Comparison of ENCODE assay signal across 9 mouse cellular contexts in genomic region chr11:82959613-82960012, GRCm38 (mm10). TPM values are rescaled to one million over a fixed set of nuclear protein-coding genes. Genes with fewer than 3 reads are reported as not detected.
DNase-seq lines count a peak whose midpoint lies in the region; ATAC-seq and TF ChIP-seq lines count a peak whose summit lies in the region.
"Had no signal": no experiment of that assay in that cellular context is flagged by ENCODE, and none has a peak within 500 bp of the region (broad histone marks: within the 10 kb centered on the region; RNA-seq: fewer than 3 reads in every experiment).

No protein-coding gene starts in this region.

- no peak for ATAC-seq in kidney, embryonic 14.5 days (ENCODE audit: low FRiP score, low TSS enrichment)
- no peak for ATAC-seq in G1E (ENCODE audit: extremely low read depth, insufficient number of reproducible peaks, low FRiP score, poor library complexity, severe bottlenecking)

- H3K9ac ChIP-seq in kidney, embryonic 14.5 days (ENCODE audit: low read depth, low read length): no peak overlapping the region
- H3K9ac ChIP-seq: liver, embryonic 13.5 days had no signal

- H3K4me2 ChIP-seq in kidney, embryonic 14.5 days (replicated peaks; ENCODE audit: low read depth, low read length): no peak overlapping the region
- H3K4me2 ChIP-seq: liver, embryonic 13.5 days had no signal

- H3K36me3 ChIP-seq in kidney, embryonic 14.5 days (ENCODE audit: control insufficient read depth, insufficient read depth, low read length): no peaks in the 10 kb centered on the region
- no peaks in the 10 kb centered on the region for H3K36me3 ChIP-seq in G1E (replicated peaks)
- H3K36me3 ChIP-seq: liver, embryonic 13.5 days had no signal

- H3K27ac ChIP-seq in kidney, embryonic 14.5 days (ENCODE audit: low read depth, low read length): no peak overlapping the region
- H3K27ac ChIP-seq: liver, embryonic 13.5 days had no signal

- H3K4me1 ChIP-seq in kidney, embryonic 14.5 days (ENCODE audit: control insufficient read depth, insufficient read depth, low read length): no peaks in the 10 kb centered on the region
- peaks cover 30% of the 10 kb centered on the region for H3K4me1 ChIP-seq in G1E (ENCODE audit: insufficient read depth, low read depth, low read length)
- H3K4me1 ChIP-seq: liver, embryonic 13.5 days had no signal

- peak; percentile 38; the same call in 1 of the 2 replicates for TF ChIP-seq CTCF in G1E (IDR thresholded peaks at IDR 0.05; ENCODE audit: low read depth, low read length)

- no peaks in the 10 kb centered on the region for H3K9me3 ChIP-seq in kidney, embryonic 14.5 days (ENCODE audit: control insufficient read depth, low read length)
- no peaks in the 10 kb centered on the region for H3K9me3 ChIP-seq in G1E (replicated peaks)
- H3K9me3 ChIP-seq: liver, embryonic 13.5 days had no signal

- peaks cover 6% of the 10 kb centered on the region; the same call in 1 of the 2 replicates for H3K27me3 ChIP-seq in kidney, embryonic 14.5 days (ENCODE audit: control insufficient read depth, insufficient read depth, low read length)
- peaks cover 11% of the 10 kb centered on the region; the same call in 1 of the 2 replicates for H3K27me3 ChIP-seq in G1E (ENCODE audit: insufficient read depth, low read length)

- peak; percentile 73 for DNase-seq in kidney, adult 9 months
- peak; percentile 51 to 58 for DNase-seq in B cell, adult 2 months
- peak; percentile 14 for DNase-seq in G1E (ENCODE audit: low spot score)
- DNase-seq in cerebellum, postnatal 36 days: peak; percentile 13 to 42
- DNase-seq in layer of hippocampus, adult 9-10 months (ENCODE audit: low spot score): peak; percentile 31
- DNase-seq in thymus, postnatal 25 days: peak; percentile 50
- DNase-seq in frontal cortex, postnatal 25 days (ENCODE audit: low spot score in 2 of 2): no peak
- DNase-seq: liver, embryonic 13.5 days had no signal

- no peak overlapping the region for H3K4me3 ChIP-seq in kidney, embryonic 14.5 days (ENCODE audit: low read length)
- no peak overlapping the region for H3K4me3 ChIP-seq in G1E (ENCODE audit: low read depth, low read length)
- H3K4me3 ChIP-seq: liver, embryonic 13.5 days had no signal

- WGBS in kidney, embryonic 14.5 days: 25% methylated on average over 4 of the region's 4 CpGs

RNA-seq across cellular contexts. Expression of gene Slfn5, which starts 8.5 kb away (rescaled TPM):
- 6.0 and 8.0 TPM in 2 replicates for polyA plus RNA-seq in kidney, embryonic 14.5 days (2014; fragmentation: Nextera tagmentation; extraction: Ambion mirVana)
- total RNA-seq in G1E (2014; fragmentation: Nextera tagmentation) (3.8 and 9.1 TPM in 2 replicates), G1E (2017) (5.5 and 7.7 TPM in 2 replicates)
- 0.28 and 0.33 TPM in 2 replicates for polyA plus RNA-seq in G1E (2012)

RNA-seq across cellular contexts. Expression of gene Slfn9, which starts 32.0 kb away (rescaled TPM):
- 11.6 and 18.6 TPM in 2 replicates for polyA plus RNA-seq in kidney, embryonic 14.5 days (2014; fragmentation: Nextera tagmentation; extraction: Ambion mirVana)
- total RNA-seq in G1E (2014; fragmentation: Nextera tagmentation): 0.39 TPM in 1 of 2 replicates, not detected in the other
- 0.29 and 0.33 TPM in 2 replicates for total RNA-seq in G1E (2017)
- polyA plus RNA-seq in G1E (2012): 0.01 TPM in 1 of 2 replicates, not detected in the other

RNA-seq across cellular contexts. Expression of gene Unc45b, which starts 49.3 kb away (rescaled TPM):
- polyA plus RNA-seq in kidney, embryonic 14.5 days (2014; fragmentation: Nextera tagmentation; extraction: Ambion mirVana): 2.4 and 2.5 TPM in 2 replicates
- total RNA-seq in G1E (2014; fragmentation: Nextera tagmentation): 0.38 TPM in 1 of 2 replicates, not detected in the other
- total RNA-seq in G1E (2017): 0.12 and 0.33 TPM in 2 replicates
- polyA plus RNA-seq in G1E (2012): 0.01 and 0.02 TPM in 2 replicates

RNA-seq across cellular contexts. Expression of gene Nle1, which starts 51.4 kb away (rescaled TPM):
- 32.2 and 33.7 TPM in 2 replicates for polyA plus RNA-seq in kidney, embryonic 14.5 days (2014; fragmentation: Nextera tagmentation; extraction: Ambion mirVana)
- total RNA-seq in G1E (2014; fragmentation: Nextera tagmentation) (27.6 and 38.6 TPM in 2 replicates), G1E (2017) (18.6 and 23.2 TPM in 2 replicates)
- polyA plus RNA-seq in G1E (2012): 92.9 and 93.8 TPM in 2 replicates

Comparison
In these comparisons a context has a peak if more than half of its experiments do, and no peak if none do; other contexts are left out.
1. DNase-seq: peak in kidney, adult 9 months (single experiment), B cell, adult 2 months (2 of 2), G1E (single experiment), cerebellum, postnatal 36 days (2 of 2), layer of hippocampus, adult 9-10 months (single experiment) and thymus, postnatal 25 days (single experiment); none in frontal cortex, postnatal 25 days (0 of 2).
2. RNA of gene Slfn9, which starts 32.0 kb away (polyA plus RNA-seq): 11.6 to 18.6 TPM in kidney, embryonic 14.5 days; 0.01 TPM in G1E; every median in the first group is over 10 times any median in the second.